Mouse (Mus musculus) T-cell, adult 66 days (primary cell): Measurements from ENCODE around the gene Noc4l. TPM values are rescaled to one million over a fixed set of nuclear protein-coding genes. Genes with fewer than 3 reads are reported as not detected.

Experiments
- total RNA-seq, 2 experiments: library from RNA; stranded (reverse); gene quantifications; 3 replicates in 1 of 2; 4 replicates in 1 of 2; pipeline ENCODE4 v1.2.4; 2023

Noc4l gene
- 10 to 100 TPM; 66.3 to 76.9 TPM for total RNA-seq

GRCm38 (mm10) chr5:110652719-110653648 is at the start of gene Noc4l, which contains the start of gene Ddx51:
Gene Noc4l (minus strand): TSS chr5:110653417.
Gene Ddx51 (plus strand): TSS chr5:110653451.

Other genes with a start within 250 kb of the Noc4l start
- 100 to 1,000 TPM; 172 to 223 TPM for gene Fbrsl1, start 204.9 kb downstream of the Noc4l start, total RNA-seq
- gene Galnt9, start 109.1 kb downstream of the Noc4l start, total RNA-seq, result 1 to 10 TPM; 3.2 to 5.7 TPM
- gene Ddx51, start within 50 bp of the Noc4l start, total RNA-seq, result 10 to 100 TPM; 64.7 to 71.0 TPM
- 100 to 1,000 TPM; 249 to 257 TPM for gene Ep400, start 117.3 kb upstream of the Noc4l start, total RNA-seq
- 10 to 100 TPM; 37.4 to 41.5 TPM for gene Pus1, start 127.2 kb upstream of the Noc4l start, total RNA-seq
- 10 to 100 TPM; 75.7 to 90.6 TPM for gene Ulk1, start 156.7 kb upstream of the Noc4l start, total RNA-seq
- 10 to 100 TPM; 20.9 to 21.5 TPM for gene Hscb, start 186.4 kb upstream of the Noc4l start, total RNA-seq
- gene Chek2, start 186.6 kb upstream of the Noc4l start, total RNA-seq, result 1 to 10 TPM; 6.6 to 6.7 TPM
- 10 to 100 TPM; 33.2 to 41.4 TPM for gene Ttc28, start 226.4 kb upstream of the Noc4l start, total RNA-seq